Mouse (Mus musculus) heart, postnatal 25 days (tissue): ENCODE measurements around the gene Nr5a2. TPM values are rescaled to one million over a fixed set of nuclear protein-coding genes. Genes with fewer than 3 reads are reported as not detected.

Experiments used
- DNase-seq: peaks from one replicate; pipeline ENCODE4 v3.0.0; 2022; ENCODE audit warnings: low spot score
- intact Hi-C: fragments of 180-260 bp; cut with DNase I; formaldehyde crosslinking; loops from one replicate; pipeline ENCODE4 v1.15.1; 2025
- total RNA-seq, 2 experiments: library from RNA; stranded (reverse); gene quantifications; 2 replicates each; pipeline ENCODE4 v1.2.3; 2021

Nr5a2 gene
- total RNA-seq, 2 experiments from 2014 or later, result 0.95 to 1.3 TPM

DNA sequence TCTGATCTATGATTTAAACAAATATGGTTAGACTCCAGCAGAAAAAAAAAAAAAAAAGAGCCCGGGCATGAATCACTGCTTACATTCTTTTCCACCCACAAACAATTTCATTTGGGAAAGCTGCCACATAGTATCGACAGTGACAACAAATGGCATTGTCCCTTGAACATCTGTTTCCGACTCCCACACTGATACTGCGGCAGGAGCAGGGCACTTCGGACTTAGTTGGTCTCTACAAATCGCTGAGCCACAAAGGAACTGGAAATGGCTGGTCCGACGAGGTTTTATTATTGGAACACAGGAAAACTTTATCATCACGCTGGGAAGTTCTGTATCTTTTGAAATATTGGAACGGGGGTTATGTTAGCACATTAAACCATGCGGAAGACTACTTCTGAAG, 44.8 kb downstream of the Nr5a2 start:
- DNase-seq, result peak; percentile 14
- intact Hi-C loops, result loop anchor here (5.0 to 10.0 kb wide), 2 partner anchors 37 to 291 kb away; partner anchors contain the start of gene Zfp281

DNA sequence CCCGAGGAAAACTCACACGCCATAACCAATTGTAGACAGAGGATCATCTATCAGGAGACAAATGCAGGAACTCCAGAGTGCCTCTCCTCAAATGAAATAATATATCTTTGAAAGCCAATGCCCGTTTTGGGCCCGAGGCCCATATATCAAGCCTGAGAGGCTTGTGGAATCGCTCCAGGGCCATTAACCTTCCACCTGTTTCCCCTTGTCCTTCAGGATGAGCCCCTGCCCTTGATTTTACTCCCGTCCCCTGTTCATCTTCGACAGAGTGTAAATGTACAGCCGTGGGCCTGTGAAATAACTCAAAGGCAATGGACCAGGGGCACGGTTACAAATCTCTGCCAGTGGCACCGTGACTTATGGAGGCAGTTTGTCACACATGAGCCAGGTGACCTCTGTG, 48.3 kb downstream of the Nr5a2 start:
- intact Hi-C loops, result loop anchor here (10.0 kb wide), 1 partner anchor 287 kb away; the partner anchor contains the start of gene Zfp281
- no peak for DNase-seq

DNA sequence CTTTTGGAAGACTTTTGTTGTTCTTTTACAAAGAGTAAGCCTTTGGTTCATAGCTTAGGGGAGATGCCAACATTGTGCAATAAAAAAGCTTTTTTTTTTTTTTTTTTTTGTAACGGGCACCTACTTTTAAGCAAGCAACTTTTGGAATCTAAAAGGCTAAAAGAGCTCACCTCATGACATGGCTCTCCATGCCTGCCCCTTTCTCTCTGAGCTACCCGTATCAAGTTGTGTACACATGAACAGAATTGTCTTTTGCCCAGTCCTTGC, 48.7 kb downstream of the Nr5a2 start:
- DNase-seq, result no peak
- intact Hi-C loops, result loop anchor here (10.0 kb wide), 1 partner anchor 287 kb away; the partner anchor contains the start of gene Zfp281

DNA sequence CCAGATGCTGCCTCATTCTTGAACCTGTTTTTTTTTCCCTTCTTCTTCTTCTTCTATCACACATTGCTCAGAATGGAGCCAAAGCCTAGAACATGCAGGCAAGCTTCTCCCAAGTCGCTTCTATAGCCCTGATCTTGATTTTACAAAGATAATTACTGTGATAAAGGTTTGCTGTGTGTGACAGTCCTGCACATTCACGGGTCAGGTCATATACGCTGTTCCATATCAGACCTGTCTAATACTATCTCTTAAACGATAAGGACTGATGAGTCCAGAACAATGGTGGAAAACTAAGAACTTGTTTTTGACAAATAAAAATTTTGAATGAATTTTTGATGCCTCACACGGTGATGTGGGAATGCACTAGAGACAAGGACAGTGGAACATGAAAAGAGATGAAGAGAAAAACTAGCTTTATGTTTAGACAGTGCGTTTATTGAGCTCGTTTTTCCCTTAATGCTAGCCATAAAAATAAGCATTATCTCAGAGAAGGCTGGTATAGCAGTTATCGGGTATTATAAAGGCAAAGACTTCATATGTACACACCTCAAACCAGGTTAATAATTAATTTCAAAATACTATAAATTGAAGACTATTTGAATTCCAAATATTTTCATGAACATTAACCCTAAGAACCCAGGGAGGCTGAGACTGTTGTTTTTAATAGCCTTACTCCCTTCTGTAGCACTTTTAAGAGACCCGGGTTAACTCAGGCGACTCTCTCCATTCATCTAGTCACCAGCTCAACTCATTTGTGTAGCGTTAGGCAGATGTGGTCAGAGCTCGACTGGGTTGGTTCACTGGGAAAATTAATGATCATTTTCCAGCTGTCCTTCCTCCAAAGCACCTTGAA, 49.3 kb downstream of the Nr5a2 start:
- intact Hi-C loops, result loop anchor here (10.0 kb wide), 1 partner anchor 286 kb away; the partner anchor contains the start of gene Zfp281
- DNase-seq, result no peak

DNA sequence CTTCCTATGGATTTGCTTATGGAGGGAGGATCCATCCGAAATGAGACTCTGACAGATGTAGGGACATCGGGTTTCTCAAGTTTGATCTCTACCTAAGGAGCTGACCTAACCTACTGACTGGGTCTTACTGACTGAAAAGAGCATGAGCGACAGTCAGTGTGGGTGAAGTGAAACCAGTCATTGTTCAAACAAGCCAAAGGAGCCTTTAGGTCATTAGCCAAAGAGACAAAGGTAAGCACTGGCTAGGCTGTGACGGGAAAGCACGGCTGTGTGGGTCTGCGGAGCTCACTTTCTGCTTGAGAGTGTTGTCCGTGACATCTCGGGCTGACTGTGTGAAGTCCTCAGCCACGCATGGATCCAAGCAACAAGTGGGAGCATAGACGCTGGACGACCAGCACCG, 50.1 kb downstream of the Nr5a2 start:
- intact Hi-C loops, result loop anchor here (10.0 kb wide), 1 partner anchor 285 kb away; the partner anchor contains the start of gene Zfp281
- no peak for DNase-seq

DNA sequence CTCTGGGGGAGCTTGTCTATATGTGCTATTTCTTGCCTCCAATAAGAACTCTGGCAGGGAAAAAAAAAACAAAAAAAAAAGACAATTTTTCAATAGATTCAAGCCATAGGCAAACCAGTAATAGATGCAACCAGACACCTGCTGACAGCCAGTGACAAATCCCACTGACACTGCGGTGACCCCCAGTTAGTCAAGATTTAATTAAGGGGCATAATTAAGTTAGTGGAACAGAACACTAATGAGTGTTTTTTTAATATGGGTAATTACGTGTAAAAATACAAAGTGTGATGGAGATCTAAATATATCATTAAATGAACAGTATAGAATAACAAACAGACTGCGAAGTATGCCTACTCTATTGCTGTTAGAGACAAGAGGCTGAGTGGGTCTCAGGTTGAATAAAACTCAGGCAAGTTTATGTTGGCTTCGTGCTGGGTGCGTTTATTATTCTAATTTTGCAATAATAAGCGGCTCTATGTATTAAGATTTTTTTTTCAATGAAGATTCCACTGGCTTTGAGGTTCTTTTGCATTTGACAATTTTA, 50.7 kb downstream of the Nr5a2 start:
- no peak for DNase-seq
- intact Hi-C loops, result loop anchor here (10.0 kb wide), 1 partner anchor 285 kb away; the partner anchor contains the start of gene Zfp281

DNA sequence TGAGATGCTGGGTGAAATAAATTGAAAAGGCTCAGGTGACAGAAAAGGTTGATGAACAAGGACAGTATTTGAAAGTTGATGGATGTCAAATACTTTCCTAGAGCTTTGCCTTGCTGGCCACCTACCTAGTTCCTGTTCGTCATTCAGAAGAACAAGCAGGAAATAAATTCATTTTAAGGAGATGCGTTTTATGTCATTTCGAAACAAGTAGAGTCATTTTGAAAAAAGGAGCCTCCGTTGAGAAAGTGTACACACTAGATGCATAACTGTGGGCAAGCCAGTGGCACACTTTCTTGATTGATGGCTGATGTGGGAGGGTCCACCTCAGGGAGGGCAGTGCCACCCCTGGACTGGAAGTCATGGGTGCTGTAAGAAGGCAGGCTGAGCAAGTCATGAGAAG, 62.1 kb downstream of the Nr5a2 start:
- DNase-seq, result no peak
- intact Hi-C loops, result no loop called here

DNA sequence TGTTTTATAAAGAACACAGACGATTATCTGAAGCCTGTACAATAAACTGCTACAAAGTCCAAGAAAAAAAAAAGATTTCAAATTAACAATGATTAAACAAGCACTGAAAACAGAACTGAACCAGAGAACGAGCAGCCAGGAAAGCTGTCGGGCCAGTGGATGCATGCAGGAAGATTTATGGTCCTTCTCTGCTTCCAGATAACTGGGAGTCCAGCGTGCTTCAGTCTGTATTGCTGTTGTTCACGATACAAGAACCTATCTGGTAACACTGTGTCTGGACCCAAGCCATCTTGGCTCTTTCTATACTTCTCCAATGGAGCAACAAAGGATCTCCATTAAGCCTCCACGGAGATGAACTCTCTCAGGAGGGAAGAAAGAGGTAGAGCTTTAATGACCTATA, 63.9 kb downstream of the Nr5a2 start:
- DNase-seq, result no peak

DNA sequence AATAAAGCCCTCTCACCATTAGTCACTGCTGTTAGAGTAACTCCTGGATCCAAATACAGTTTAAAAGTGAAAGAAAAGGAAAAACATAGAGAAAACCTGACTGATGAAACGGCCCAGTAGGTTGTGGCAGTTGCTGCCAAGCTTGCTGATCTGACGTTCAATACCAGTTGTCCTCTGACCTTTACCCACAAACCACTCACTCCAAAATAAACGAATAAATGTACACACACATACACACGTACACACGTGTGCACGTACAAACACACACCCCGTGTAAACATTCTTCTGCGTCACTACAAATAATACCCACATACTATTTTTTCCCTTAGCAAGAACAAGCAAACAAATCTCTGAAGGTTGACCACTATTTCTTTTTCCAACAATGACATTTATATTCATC, 64.4 kb downstream of the Nr5a2 start:
- no peak for DNase-seq
- intact Hi-C loops, result no loop called here

More for the DNA sequence above, 63.9 kb downstream of the Nr5a2 start:
- intact Hi-C loops, result no loop called here

DNA sequence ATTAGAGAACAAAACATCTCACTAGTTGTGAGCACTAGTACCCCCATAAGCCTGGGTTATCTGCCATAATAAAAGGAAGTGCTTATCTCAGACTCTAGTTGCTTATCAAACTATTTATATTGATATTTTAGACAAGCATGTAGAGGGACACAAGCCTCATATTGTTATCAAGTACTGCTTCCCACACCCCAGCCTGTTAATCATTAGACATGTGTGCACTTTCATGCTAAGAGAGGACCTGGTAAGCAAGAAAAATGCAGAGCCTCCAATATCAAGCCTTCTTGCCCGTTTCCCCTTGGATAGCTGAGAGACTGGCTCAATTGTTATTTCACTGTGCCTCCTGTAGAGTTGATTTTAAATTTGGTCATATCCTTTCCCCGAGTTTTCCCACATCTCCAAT, 65.5 kb downstream of the Nr5a2 start:
- no peak for DNase-seq
- intact Hi-C loops, result no loop called here

DNA sequence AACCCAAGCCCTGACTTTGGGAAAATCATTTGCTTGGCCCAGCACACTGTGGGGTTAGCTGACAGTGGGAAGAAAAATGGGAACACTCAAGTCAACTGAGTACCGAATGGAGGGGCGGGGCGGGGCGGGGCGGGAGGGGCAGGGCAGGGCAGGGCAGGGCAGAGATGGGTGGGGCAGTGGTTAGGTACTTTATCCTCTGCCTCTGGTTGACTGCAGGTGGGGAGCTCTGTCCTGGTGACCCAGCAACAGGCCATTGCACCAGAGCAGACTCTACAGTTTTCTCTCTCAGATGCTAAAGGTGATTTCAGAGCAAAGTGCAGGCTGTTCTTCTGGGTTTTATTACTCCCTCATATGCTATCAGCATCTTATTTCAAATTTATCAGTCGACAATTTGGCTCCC, 67.1 kb downstream of the Nr5a2 start:
- no peak for DNase-seq
- intact Hi-C loops, result no loop called here

DNA sequence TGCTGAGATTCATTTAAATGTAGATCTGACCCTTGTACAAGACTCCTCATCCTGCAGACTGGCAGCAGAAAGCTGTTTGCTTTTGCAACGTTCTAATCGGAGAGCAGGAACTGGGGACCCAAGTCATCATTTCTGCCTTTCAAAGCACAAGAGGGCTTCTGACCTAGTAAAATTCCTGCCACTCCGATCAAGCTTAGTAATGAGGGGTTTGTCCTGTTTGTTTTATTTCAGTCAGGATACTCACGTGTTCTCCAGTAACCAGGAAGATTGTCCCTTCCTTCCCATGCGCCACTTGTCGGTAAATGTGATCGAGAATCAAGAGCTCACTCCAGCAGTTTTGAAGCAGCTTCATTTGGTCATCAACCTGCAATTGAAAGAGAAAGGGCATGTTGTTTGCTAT, 69.8 kb downstream of the Nr5a2 start:
- intact Hi-C loops, result no loop called here
- DNase-seq, result no peak

DNA sequence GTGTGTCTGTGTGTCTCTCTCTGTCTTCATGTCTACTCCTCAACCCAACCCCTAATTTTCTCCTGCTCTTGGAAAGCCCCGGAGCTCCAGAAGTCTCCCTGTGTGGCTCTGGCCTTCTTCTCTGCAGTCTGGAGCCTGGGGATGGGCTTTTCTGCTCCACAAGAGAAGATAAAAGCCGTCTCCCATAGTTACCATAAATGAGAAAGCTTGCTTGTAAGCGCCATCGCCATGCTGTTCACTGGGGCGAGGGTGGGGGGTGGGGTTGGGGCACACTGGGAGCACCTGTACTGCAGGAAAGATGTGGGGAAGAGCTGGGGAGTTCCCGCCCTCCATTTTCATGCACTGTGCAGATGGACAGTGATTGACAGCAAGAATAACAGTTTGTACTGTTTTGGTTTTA, 71.5 kb downstream of the Nr5a2 start:
- intact Hi-C loops, result no loop called here
- DNase-seq, result no peak

DNA sequence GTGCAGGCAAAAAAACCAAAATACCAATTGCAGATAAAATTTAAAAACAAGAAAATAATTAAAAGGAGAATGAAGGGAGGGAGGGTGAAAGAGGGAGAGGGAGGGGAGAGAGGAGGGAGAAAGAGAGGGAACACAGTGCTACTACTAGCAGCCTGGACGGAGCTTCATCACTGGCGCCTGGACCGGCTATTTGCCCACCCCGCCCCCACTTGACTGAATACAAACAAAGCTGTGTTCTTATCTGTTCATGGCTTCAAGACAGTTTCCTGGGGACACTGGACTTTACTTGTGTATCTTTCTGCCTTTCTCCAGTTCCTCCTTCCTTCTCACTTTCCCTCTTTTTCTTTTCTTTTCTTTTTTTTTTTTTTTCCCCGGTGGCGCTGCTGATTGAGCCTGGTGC, 73.6 kb downstream of the Nr5a2 start:
- no peak for DNase-seq
- intact Hi-C loops, result no loop called here

DNA sequence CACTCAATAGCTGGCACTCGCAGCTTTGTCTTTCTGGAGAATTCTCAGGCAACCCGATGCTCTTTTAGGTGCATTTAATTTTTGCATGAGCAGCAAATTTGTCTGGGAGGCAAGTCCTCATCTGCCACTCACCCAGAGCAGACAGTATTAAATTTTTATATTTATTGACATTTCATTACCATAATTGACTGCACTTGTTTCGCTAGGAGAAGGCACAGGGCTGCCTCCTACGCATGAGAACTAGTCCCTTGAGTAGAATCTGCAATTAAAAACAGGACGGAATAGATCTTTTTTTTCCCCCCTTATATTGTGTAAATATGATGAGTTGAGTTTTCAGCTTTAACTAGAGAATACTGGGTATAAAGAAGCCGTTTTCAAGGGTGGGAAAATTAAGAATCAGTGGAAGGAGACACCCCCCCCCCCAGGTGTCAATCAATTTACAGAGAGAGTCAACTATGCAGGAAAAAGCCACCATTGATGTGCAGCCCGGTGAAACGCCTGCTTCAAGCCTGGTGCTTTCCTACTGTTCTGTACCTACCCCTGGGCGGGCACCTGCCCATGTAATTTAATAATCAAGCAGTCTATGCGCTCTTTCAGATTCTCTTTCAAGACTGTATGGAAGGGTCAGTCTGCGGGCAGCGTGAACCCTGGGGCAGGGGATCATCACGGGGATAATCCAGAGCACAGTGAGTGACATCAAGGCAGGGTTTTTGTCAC, 76.6 kb downstream of the Nr5a2 start:
- DNase-seq, result no peak
- intact Hi-C loops, result no loop called here

DNA sequence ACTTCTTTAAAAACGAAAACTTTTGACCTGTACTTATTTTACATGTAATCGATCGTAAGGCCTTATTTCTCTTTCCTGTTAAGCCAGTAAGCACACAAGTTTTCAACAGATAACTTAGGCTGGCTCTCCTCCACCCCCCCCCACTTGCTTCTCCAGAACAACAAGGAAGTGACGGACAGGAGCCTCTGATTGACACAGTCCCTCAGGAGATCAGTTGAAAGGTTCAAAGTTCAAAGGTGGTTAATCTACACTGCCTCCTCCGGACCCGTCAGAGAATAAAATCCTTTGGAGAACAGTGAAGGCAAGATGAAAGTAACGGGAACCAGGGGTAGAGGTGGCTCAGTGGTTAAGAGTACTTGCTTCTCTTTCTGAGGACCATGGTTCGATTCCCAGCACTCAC, 80.0 kb downstream of the Nr5a2 start:
- intact Hi-C loops, result no loop called here
- no peak for DNase-seq

DNA sequence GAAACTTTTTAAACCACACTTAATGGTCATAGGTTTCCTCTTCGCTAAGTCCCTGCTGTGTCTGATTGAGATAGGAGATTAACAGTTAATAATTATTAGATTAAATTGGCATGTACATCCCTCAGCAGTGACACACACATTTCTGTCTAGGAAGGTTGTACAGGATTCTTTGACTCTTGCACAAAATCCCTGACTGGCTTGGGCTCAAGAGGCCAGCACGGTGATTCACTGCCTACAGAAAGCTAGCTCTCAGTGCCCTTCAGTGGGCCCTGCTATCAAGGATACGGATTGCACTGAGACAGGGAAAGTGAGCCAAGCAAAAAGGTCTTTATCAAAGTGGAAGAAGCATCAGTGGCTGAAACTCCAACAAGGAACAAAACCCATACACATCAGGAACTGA, 85.2 kb downstream of the Nr5a2 start:
- no peak for DNase-seq
- intact Hi-C loops, result no loop called here

DNA sequence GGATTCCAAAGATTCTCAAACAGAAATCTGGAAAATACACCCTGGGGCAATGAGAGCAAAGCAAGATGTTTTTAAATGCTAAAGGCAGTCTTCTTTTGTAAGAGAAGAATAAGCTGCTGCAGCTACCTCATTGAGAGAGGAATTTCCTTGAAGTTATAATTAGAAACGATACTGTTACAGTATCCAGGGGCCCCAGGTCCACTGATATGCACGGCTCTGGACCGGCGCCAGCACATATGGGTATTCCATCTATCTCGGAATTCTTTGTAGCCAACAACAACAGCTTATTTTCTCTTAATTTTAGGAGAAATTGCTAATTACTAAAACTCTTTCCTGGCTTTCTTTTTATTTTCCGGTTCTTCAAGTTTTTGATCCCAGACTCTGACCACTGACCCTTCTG, 91.3 kb downstream of the Nr5a2 start:
- intact Hi-C loops, result loop anchor here (5.0 to 10.0 kb wide), 2 partner anchors 37 to 356 kb away; no protein-coding TSS in a partner anchor
- no peak for DNase-seq

DNA sequence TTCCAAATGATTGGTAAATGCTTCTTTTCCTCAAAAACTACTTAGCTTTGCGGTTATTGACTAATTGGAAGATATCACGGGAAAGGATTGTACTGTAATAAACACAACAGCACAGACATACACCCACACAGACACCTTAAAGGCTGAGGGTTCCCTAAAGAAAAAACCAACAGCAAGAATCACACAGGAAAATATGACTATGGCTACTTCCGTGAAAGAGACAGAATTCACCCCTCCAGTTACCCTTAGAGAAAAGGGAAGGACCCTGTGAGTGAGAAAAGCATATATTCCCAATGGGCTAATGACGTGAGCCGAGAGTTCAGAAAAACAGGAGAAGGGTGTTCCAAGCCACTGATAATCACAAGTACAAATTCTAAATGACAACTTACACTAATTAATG, 92.0 kb downstream of the Nr5a2 start:
- no peak for DNase-seq
- intact Hi-C loops, result loop anchor here (5.0 to 10.0 kb wide), 2 partner anchors 36 to 357 kb away; no protein-coding TSS in a partner anchor

DNA sequence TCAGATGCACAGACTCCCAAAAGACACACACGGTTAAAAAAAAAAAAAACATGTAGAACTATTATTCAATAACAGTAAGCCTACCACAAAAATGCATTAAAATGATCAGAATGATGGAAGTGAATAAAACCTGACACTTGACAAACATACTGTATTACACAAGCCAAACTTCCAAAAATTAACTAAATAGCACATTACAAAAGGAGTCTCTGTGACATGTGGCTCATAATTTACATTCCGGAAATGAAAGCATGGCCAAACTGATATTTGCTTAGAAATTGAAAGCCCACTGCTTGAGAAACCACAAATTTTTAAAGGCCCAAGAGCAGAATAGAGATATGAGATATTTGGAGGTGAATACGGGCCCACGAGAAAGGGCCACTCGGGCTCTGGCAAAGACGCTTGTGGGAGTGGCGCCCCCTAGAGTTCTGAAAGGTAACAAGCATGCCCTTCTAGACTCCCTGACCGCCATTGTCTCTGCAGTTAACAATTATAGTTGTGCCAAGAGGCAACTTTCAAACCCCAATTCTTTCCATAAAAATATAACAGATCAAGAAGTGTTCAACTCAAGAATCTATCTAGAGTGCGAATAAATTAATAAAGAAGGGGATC, 93.7 kb downstream of the Nr5a2 start:
- intact Hi-C loops, result loop anchor here (5.0 to 10.0 kb wide), 2 partner anchors 34 to 358 kb away; no protein-coding TSS in a partner anchor
- no peak for DNase-seq
